Mouse (Mus musculus) lung, embryonic 16.5 days (tissue): ENCODE measurements around the gene Eif2s2. TPM values are rescaled to one million over a fixed set of nuclear protein-coding genes. Genes with fewer than 3 reads are reported as not detected.

Source experiments
- ATAC-seq: fragments of 200-750 bp; cut with Nextera tagmentation; 2 replicates; pipeline ENCODE4 v1.8.0; 2017; ENCODE audit warnings: low read depth, mild to moderate bottlenecking, moderate library complexity
- H3K27ac ChIP-seq: fragments of 300-500 bp; sonication (generic); 2 replicates; pipeline ENCODE4 v1.5.1; 2014; ENCODE audit warnings: mild to moderate bottlenecking, control low read depth, low read length
- H3K27me3 ChIP-seq: fragments of 300-500 bp; sonication (generic); 2 replicates; pipeline ENCODE4 v1.6.1; 2014; ENCODE audit warnings: low read depth, low read length, mixed read lengths; ENCODE audit not compliant: control insufficient read depth, insufficient read depth
- H3K36me3 ChIP-seq: fragments of 300-500 bp; sonication (generic); 2 replicates; pipeline ENCODE4 v1.6.1; 2014; ENCODE audit warnings: low read length; ENCODE audit not compliant: control insufficient read depth, insufficient read depth
- H3K4me1 ChIP-seq: fragments of 300-500 bp; sonication (generic); replicated peaks from 2 replicates; pipeline ENCODE4 v1.6.1; 2014; ENCODE audit warnings: low read length, mixed read lengths; ENCODE audit not compliant: control insufficient read depth, insufficient read depth
- H3K4me2 ChIP-seq: fragments of 300-500 bp; sonication (generic); 2 replicates; pipeline ENCODE4 v1.6.1; 2014; ENCODE audit warnings: low read depth, low read length, control low read depth
- H3K4me3 ChIP-seq: fragments of 300-500 bp; sonication (generic); 2 replicates; pipeline ENCODE4 v1.5.1; 2014; ENCODE audit warnings: mild to moderate bottlenecking, low read length, control low read depth
- H3K9ac ChIP-seq: fragments of 300-500 bp; sonication (generic); 2 replicates; pipeline ENCODE4 v1.6.1; 2014; ENCODE audit warnings: low read length, control low read depth
- H3K9me3 ChIP-seq: fragments of 300-500 bp; sonication (generic); 2 replicates; pipeline ENCODE4 v1.6.1; 2016; ENCODE audit warnings: low read length; ENCODE audit not compliant: control insufficient read depth
- WGBS: fragments of 180-500 bp; shearing (Covaris S2); extraction: QIAGEN DNeasy Blood & Tissue Kit; methylation state at CpG from one replicate; pipeline ENCODE4 v1.1.7; 2014; 5-methylcytosine and 5-hydroxymethylcytosine counted together
- polyA plus RNA-seq: library from polyadenylated mRNA; unstranded; fragments of >200 nt; fragmentation: Nextera tagmentation; extraction: Ambion mirVana; gene quantifications from 2 replicates; pipeline ENCODE4 v1.2.1, GENCODE M21; 2015

Eif2s2 gene
- polyA plus RNA-seq, 1 experiment from 2014 or later: 82.1 TPM

- no peaks in the 10 kb centered on the region for H3K27me3 ChIP-seq
- no peak overlapping the region for H3K4me2 ChIP-seq
- no peak overlapping the region for H3K27ac ChIP-seq
- H3K36me3 ChIP-seq: peaks cover 46% of the 10 kb centered on the region
- no peak for ATAC-seq
- WGBS: 87% methylated on average over 13 of the region's 13 CpGs
- no peaks in the 10 kb centered on the region for H3K9me3 ChIP-seq
- no peak overlapping the region for H3K9ac ChIP-seq
- no peaks in the 10 kb centered on the region for H3K4me1 ChIP-seq
- H3K4me3 ChIP-seq: no peak overlapping the region
Measured at GRCm38 (mm10) chr2:154863672-154864071, 29.1 kb downstream of the Eif2s2 start.

DNA sequence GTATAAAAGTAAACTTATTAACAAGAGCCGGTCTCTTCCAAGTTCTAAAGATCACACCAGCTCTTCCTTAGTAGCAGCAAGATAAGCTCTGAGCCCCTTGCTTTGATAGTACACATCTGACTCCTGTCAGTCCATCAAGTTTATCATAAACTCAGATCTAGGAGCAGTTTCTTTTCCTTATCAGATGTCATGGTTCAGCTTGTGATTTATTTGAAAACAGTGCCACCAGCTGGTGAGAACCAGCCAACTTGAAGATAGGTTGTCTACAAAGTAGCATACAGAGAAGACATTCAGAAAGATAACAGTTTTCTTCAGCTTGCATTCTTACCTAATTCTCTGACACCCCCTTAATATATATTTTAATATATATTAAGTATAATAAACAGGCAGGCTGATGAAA, 37.4 kb downstream of the Eif2s2 start:
- Histone ChIP-seq H3K4me2 (no peak overlapping the region), H3K9ac (no peak overlapping the region), H3K27ac (no peak overlapping the region), H3K36me3 (peaks cover 10% of the 10 kb centered on the region; the same call in 1 of the 2 replicates), H3K4me1 (peaks cover 2% of the 10 kb centered on the region; the same call in 1 of the 2 replicates), H3K9me3 (no peaks in the 10 kb centered on the region), H3K27me3 (no peaks in the 10 kb centered on the region), H3K4me3 (no peak overlapping the region)
- ATAC-seq: no peak
- WGBS: 63% methylated on average over 1 of the region's 1 CpGs

DNA sequence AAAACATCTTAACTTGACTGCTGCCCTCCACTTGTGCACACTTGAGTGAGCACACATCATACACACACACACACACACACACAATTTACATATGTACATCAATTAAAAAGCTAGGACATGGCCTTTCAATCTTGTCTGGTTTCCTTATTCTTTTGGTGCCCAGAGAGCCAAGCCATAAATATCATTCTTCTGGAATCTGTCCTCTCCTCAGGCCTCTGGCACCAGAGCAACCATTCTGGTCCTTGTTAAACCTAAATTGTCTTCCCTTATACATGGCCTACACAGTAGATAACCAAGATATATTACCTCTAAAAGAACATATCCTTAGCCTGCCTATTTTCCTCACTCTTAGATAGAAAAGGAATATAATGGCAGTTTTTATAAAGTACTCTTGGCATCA, 44.6 kb downstream of the Eif2s2 start:
- Histone ChIP-seq H3K27me3 (no peaks in the 10 kb centered on the region), H3K36me3 (peaks cover 7% of the 10 kb centered on the region), H3K4me2 (no peak overlapping the region), H3K4me3 (no peak overlapping the region), H3K9ac (no peak overlapping the region), H3K4me1 (peaks cover 2% of the 10 kb centered on the region; the same call in 1 of the 2 replicates), H3K27ac (no peak overlapping the region), H3K9me3 (no peaks in the 10 kb centered on the region)
- no peak for ATAC-seq

GRCm38 (mm10) chr2:154836537-154836936, 56.2 kb downstream of the Eif2s2 start:
- 75% methylated on average over 2 of the region's 2 CpGs for WGBS
- ATAC-seq: no peak
- Histone ChIP-seq H3K4me2 (no peak overlapping the region), H3K9me3 (no peaks in the 10 kb centered on the region; the same call in 1 of the 2 replicates), H3K4me3 (no peak overlapping the region), H3K4me1 (peaks cover 3% of the 10 kb centered on the region; the same call in 1 of the 2 replicates), H3K36me3 (peaks cover 2% of the 10 kb centered on the region; the same call in 1 of the 2 replicates), H3K27ac (no peak overlapping the region), H3K9ac (no peak overlapping the region), H3K27me3 (no peaks in the 10 kb centered on the region)

DNA sequence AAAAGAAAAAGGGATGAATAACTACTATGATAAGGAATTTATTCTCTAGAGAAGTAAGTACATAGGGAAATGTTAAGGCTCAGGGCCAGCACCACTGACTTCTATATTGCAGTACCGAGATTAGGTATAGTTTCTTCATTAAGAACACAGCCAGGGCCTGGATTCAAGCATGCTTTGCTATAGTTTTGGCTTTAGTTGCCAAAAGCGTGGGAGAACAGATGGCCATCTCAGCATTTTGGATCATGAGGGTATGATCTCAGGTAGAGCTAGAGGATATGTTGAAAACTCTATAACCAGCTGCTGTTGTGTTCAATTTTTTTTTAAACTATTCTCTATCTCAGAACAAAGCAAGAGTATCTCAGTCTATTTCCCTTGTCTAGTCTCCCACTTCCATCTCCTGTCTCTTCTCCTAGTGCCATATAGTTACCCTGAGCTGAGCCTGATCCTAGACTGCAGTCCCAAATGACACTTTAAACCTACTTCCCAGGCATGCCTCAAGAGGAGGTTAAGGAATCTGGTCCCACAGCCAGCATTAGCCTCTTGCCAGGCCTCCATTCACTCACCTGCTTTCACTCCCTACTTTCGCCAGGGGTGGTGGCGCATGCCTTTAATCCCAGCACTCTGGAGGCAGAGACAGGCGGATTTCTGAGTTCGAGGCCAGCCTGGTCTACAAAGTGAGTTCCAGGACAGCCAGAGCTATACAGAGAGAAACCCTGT, 58.4 kb downstream of the Eif2s2 start:
- Histone ChIP-seq H3K36me3 (no peaks in the 10 kb centered on the region), H3K4me3 (no peak overlapping the region), H3K9ac (no peak overlapping the region), H3K4me2 (no peak overlapping the region), H3K9me3 (no peaks in the 10 kb centered on the region), H3K27ac (no peak overlapping the region), H3K27me3 (no peaks in the 10 kb centered on the region), H3K4me1 (peaks cover 3% of the 10 kb centered on the region; the same call in 1 of the 2 replicates)
- no peak for ATAC-seq
- WGBS: 93% methylated on average over 6 of the region's 6 CpGs

- no peak for ATAC-seq
- no peak overlapping the region for H3K4me3 ChIP-seq
- H3K9ac ChIP-seq: no peak overlapping the region
- no peaks in the 10 kb centered on the region for H3K9me3 ChIP-seq
- no peaks in the 10 kb centered on the region for H3K36me3 ChIP-seq
- 44% methylated on average over 4 of the region's 4 CpGs for WGBS
- H3K4me2 ChIP-seq: no peak overlapping the region
- no peak overlapping the region for H3K27ac ChIP-seq
- peaks cover 3% of the 10 kb centered on the region; the same call in 1 of the 2 replicates for H3K4me1 ChIP-seq
- no peaks in the 10 kb centered on the region for H3K27me3 ChIP-seq
Measured at GRCm38 (mm10) chr2:154832471-154832870, 60.3 kb downstream of the Eif2s2 start.

- H3K36me3 ChIP-seq: no peaks in the 10 kb centered on the region
- no peaks in the 10 kb centered on the region for H3K4me1 ChIP-seq
- no peak overlapping the region for H3K4me3 ChIP-seq
- H3K27me3 ChIP-seq: no peaks in the 10 kb centered on the region
- no peak for ATAC-seq
- H3K9ac ChIP-seq: no peak overlapping the region
- H3K9me3 ChIP-seq: no peaks in the 10 kb centered on the region
- H3K4me2 ChIP-seq: no peak overlapping the region
- no peak overlapping the region for H3K27ac ChIP-seq
- 61% methylated on average over 4 of the region's 4 CpGs for WGBS
Measured at GRCm38 (mm10) chr2:154827521-154827920, 65.2 kb downstream of the Eif2s2 start.

DNA sequence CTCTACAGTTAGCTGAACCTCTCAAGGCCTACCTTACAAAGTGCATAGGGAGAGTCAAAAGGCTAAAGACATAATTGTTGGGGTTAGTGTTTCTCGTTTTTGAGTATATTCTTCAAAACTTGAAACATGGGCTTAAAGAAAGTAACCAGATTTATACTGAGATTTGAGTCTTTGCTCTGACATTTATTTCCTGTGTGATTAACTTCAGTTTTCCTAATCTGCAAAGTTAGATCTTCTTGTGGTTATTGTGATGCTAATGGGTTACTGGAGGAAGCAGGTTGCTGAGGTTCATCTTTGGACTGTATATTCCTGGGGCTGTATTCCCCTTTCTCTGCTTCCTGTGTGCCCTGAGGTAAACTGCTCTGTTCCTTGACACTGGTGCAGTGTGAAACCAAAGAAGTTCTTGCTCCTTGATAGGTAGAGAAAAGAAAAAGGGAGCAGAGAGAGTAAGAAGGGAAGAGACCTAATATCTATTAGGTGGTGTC, 66.6 kb downstream of the Eif2s2 start:
- 84% methylated on average over 1 of the region's 1 CpGs for WGBS
- no peaks in the 10 kb centered on the region for H3K9me3 ChIP-seq
- H3K4me1 ChIP-seq: no peaks in the 10 kb centered on the region; the same call in 1 of the 2 replicates
- no peak overlapping the region for H3K4me3 ChIP-seq
- ATAC-seq: no peak
- H3K27me3 ChIP-seq: no peaks in the 10 kb centered on the region
- H3K27ac ChIP-seq: no peak overlapping the region
- H3K36me3 ChIP-seq: no peaks in the 10 kb centered on the region
- H3K4me2 ChIP-seq: no peak overlapping the region
- H3K9ac ChIP-seq: no peak overlapping the region
